Mouse (Mus musculus): Measurements from ENCODE around the gene Tbc1d1.

The Tbc1d1 gene

DNA sequence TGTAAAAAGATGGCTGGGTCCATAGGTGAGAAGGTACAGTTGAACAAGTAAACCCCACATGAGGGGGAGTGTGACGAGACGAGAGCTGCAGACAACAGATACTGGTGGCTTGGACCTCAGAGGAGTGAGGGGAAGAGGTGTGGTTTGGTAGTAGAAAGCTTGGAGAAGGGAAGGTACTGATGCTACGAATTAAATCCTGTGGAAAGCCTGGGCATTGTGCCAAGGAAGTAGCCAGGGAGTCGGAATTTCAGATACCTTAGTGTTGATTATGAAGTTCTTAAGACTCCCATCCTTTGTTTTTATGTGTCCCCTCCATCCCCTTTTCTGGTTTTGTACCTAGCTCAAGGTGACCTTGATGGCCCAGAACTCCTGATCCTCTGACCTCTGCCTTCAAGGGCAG is 124.5 kb downstream of the Tbc1d1 start:
- DNase-seq, result peak in 1 of 2 experiments; percentile 28

DNA sequence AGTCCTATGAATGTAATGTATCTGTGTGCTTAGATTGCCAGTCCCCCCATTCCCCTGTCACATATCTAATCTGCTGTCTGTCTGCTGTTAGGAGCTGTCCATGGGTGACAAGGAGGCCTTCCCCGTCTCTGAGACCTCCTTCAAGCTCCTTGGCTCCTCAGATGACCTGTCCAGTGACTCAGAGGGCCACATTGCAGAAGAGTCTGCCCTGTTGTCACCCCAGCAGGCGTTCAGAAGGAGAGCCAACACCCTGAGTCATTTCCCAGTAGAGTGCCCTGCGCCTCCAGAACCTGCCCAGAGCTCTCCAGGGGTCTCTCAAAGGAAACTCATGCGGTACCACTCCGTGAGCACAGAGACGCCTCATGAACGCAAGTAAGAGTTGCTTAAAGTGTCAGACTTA is 125.6 kb downstream of the Tbc1d1 start:
- peak in 1 of 2 experiments; percentile 19 for DNase-seq

DNA sequence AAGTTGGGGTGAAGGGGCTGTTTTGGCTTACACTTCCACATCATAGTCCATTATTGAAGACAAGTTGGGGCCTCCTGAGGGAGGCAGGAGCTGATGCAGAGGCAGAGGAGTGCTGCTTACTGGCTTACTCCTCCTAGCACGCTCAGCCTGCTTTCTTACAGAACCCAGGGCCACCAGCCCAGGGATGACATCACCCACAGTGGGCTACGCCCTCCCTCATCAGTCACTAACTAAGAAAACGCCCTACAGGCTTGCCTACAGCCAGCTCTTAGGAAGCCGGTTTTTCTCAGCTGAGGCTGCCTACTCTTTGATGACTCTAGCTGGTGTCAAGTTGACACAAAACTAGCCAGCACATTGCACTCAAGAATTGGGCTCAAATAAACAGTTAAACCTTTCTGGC is 126.5 kb downstream of the Tbc1d1 start:
- no peak for DNase-seq

DNA sequence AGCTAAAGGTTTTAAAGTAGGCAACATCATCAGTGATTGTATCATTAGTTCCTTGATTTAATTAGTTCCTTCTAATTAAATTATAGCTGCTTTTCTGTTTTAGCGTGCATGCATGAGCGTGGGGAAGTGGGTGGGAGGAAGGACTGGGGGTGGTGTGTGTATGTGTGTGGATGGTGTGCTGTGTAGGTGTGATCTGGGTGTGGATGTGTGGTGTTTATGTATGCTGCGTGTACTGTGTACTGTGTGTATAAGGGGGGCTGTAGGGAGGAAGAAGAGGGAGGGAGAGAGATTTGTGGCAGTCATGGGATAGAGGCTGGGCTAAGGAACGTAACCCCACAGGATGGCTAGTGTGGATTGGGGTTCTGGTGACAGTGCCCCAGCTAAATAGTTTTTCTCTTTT is 129.2 kb downstream of the Tbc1d1 start:
- DNase-seq, result no peak

DNA sequence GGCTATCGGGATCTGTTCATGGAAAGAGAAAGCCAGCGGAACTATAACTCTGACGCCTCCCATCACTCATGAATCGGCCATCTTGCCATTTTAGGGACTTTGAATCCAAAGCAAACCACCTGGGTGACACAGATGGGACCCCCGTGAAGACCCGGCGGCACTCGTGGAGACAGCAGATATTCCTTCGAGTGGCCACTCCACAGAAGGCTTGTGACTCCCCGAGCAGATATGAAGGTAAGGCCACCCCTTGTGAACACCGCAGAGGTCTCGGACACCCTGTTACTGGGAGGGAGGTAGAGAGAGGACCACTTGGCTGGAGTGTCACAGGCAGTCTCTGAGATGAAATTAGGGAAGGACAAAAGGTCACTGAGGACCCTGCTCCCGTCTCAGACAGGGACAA is 129.7 kb downstream of the Tbc1d1 start:
- DNase-seq, result no peak

DNA sequence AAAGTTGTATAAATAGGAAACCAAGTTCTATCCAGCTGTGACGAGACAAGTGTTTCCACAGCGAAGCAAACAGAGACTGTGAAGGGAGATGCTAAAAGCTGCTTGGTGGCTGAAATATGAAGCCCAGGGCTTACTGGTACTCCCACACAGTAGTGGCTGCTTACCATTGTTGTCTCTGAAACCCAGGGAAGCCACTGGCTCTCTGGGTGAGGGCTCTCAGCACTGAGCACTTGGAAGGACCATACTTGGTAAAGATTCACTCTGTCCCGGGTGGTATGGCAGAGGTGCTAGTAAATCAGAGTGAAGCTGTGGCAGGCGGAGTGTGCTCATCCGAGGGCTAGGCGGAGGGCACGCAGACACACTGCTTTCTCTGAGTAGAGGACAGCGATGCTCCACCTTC is 131.2 kb downstream of the Tbc1d1 start:
- DNase-seq, result no peak

DNA sequence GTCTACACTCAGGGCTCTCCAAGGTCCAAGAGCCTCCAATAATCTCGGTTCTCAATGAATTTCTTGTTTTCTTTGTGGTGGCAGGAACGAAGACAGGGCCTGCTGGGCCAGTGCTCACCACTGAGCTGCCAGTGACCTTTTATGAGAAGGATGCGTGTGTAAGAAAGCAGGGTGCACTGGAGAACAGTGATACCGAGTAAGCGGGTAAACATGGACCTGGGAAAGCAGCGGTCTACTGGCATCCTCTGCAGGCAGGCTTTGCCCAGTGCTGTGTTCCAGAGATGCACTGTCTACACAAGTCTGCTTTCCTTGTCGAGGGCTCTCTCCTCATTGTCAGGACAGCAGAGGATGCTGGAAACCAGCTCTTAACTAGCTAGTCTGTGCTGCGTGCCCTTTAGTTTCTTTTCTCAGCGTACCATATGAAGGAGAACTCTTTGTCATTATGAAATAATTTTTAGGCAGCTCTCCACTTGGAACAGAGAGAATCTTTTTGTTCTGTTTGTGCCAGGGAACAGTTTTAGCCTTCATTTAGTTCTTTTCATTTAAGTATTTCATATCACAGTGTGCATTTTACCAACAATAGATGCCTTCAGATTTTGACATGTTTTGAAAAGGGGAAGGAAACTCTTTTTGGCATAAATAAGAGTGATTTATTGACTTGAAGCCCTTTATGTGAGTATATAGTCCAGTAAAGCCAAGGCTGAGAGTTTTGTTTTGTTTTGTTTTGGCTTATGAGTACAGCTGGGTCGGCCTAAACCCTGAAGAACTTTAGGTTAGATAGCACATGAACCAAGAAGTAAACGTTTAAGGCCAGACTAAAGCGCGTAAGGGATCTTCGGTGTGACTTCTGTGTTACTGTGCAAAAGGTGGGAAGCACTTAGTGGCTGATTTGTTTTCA is 132.2 kb downstream of the Tbc1d1 start:
- no peak for DNase-seq

DNA sequence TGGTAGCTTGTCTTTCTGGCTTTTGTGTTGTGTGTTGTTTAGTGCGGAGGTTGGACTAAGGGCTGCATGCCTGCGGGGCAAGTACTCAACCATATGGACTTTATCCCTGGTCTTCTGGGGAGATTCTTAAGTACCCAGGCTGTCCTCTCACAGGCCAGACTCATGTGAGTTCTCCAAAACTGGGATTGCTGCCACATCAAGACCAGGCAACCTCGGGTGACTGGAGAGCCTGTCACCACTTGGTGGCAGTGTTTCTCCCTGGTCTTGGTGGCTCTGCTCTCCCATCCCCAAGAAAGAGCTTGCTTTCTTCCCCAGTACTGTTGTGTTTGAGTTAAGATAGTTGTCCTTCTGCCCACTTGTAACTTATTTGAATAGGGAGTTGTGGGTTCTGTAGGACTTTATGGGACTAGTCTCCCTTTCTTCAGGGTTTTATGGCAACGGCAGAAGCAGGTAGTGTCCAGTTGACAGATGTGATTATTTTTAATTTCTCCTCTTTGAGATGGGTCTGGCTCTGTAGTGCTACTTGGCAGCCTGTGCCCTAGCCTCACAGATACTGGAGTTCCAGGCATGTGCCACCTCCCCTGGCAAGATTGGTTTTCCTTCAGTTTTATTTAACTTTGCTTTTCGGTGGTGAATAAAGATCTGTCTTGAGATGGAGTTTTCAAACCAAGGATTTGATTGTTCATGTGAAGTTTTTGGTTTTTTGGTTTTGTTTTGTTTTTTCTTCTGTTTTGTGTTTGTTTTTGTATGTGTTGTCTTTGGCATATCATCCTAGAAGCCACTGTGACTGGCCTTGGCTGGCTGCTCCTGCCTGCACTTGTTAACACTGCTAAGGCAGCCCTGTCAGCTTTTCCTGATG is 133.3 kb downstream of the Tbc1d1 start:
- peak; percentile 72 to 84 for DNase-seq

DNA sequence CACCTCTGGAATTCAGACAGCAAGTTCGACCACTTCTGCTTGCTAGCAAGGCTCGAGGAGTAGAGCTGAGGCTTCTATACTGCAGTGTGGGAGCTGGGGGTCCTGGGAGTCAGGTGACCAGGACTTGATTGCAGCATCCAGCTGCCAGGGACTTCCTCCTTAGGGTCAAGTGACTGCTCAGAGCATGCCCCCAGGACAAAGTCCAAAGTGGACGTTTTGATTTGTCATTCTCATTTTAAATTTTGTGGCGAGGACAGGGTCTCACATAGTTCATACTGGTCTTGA is 133.9 kb downstream of the Tbc1d1 start:
- DNase-seq, result no peak

DNA sequence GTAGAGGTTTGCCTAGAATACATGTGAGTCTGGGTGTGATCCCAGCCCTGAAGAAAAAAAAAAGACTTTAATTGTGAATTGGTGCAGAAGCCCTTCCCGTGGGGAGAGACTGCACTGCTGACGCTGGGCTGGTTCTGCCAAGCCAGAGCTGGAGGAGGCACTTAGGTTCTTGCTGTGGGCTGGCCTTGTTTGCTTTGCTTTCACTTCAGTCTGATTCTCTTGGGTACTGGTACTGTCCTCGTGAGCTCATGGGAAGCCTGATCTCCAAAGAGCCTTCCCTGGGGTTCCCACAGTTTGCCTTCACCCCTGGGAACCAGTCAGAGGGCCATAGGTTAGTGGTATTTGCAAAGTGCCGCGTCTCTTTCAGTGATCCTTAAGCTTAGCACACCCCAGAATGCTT is 135.6 kb downstream of the Tbc1d1 start:
- DNase-seq, result no peak

DNA sequence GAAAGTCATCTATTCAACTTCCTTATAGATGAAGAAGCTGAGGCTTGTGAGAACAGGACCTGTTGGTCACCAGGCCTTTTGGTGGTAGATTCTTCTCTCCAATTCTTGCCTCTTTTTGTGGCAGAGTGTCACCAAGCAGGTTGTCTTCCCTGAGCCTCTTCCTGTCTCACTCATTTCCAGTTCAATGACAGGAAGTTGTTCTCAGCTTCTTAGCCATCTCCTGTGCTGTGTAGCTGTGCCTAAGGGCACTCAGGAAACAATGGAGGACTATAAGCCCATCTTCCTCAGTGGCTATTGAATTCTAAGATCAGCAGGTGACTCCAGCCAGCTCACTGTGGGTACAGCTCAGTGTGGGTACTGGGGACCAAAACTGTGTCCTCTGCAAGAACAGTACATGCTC is 139.5 kb downstream of the Tbc1d1 start:
- DNase-seq, result no peak

DNA sequence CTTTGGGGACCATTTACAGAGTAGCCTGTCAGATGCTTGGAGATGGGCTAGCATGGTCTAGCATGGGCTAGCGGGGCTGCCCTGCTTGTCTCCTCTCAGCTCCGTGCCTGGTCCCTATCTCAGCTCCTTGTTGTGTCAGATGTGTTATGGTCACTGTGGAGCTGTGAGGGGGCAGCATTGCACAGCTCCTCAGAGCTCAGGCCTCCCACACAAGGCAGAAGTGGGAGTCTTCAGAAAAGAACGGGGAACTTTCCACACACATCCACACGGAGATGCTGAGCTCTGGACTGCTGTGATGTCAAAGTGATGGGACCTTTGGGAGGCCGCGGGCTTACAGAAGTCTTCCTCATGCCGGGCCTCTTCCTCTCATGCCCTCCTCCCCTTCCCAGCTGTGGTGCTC is 140.2 kb downstream of the Tbc1d1 start:
- DNase-seq, result no peak

DNA sequence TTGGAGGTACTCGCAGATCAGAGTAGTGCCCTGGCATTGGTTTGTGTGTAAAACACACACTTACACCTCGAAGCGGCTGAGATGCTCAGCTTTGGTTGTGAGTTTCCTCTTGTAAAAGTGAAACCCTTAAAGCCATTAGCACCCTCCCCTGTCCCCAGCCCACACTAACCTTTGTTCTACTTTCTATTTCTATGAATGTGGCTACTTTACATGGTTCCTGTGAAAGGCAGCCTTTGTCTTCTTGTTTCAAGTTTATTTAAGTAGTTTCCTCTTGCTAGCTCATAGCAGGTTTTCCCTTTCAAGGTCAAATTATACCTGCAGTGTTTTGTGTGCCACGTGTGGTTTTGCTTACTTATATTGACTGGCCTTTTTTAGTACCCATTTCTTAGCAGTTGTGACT is 141.0 kb downstream of the Tbc1d1 start:
- DNase-seq, result no peak

DNA sequence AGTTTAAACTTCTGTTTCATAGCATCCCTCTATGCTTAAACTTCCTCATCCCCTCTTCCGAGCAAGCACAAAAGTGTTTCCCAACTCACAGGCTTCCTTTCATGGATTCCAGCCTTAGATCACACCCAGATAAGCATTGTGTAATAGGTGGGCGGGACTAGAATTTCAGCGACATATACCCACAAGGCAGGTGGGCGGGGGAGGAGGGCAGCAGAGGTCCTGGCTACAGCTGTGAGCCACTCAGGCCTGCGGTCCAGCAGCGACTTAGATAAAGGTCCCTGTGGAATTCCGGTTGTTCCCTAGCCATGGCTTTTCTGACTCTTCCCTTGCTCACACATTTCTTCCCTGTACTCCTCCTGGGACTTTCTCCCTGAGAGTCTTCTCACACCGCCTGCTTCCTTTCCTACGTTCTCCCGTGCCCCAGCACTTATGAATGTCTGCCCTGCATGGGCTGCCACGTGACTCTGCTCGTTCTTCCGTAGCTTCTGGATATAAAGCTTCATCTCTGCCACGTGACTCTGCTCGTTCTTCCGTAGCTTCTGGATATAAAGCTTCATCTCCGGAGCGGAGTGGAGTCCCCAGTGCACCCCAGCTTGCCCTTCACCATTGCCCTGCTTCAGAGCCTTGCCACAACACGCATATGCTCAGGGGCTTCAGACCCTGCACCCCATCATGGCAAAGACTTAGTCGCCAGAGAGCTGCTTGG is 142.4 kb downstream of the Tbc1d1 start:
- DNase-seq, result peak in 1 of 2 experiments; percentile 32

DNA sequence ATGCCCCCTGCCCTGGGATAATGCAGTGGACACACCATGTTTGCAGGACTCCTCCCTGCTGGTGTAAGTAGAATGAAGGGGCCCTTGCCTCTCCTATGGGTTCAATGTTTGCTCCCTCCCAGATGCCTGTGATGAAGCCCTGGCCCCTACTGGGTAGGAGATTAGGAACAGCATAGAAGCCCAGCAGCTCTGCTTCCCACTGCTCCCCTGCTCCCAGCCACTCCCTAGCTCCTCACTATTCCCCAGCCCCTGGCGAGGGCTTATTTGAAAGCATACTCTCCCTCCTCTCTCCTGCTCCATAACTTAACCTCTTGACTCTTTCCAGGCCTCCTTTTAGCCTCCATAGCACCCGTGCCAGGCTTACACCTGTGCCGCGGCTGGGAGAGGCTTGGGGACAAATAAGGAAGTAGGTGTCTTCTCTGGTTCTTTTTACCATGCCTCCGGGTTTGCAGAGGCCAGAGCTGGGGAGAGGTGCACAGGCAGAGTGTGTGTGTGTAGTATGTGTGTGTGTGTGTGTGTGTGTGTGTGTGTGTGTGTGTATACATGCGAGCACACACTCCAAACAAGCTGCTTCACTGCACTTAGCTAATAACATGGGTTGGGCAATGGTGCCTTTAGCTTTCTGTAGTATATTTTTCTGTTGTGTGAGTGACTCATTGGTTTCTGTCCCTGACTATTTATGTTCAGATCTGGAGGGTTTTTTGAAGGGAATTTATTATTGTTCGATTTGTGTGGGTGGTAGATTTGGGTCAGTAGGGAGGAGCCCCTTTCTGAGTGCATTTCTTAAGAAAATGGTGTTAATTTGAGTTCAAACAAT is 143.6 kb downstream of the Tbc1d1 start:
- no peak for DNase-seq

DNA sequence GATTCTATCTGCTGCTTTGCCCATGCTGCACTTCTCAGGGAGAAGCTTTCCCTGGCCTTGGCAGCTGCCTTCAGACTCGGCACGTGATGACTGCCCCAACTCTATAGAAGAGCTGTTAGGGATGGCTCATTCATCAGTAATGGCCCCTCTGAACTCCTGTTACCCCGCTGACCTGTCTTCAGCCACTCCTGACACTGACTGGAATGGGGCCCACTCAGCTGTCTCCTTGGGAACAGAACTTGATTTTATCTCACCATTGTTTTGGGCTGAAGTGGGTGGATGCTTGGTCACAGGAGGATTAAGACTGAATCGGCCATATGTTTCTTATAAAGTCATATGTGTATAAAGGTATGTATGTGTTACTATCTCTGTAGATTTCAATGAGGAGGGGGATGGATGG is 145.1 kb downstream of the Tbc1d1 start:
- no peak for DNase-seq

DNA sequence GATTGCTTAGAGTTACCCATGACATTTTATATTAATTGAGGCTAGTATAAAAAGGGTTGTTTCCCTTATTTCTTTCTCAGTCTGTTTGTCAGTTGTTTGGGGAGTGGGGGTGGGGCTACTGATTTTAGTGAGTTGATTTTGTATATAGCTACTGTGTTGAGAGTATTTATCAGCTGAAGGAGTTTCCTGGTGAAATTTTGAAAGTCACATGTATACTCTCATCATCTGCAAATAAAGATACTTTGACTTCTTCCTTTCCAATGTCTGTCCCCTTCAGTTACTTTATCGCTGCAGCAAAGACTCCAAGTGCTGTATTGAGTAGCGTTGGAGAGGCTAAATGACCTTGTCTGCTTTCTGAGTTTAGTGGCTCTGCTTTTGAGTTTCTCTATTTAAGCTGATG is 151.2 kb downstream of the Tbc1d1 start:
- no peak for DNase-seq

DNA sequence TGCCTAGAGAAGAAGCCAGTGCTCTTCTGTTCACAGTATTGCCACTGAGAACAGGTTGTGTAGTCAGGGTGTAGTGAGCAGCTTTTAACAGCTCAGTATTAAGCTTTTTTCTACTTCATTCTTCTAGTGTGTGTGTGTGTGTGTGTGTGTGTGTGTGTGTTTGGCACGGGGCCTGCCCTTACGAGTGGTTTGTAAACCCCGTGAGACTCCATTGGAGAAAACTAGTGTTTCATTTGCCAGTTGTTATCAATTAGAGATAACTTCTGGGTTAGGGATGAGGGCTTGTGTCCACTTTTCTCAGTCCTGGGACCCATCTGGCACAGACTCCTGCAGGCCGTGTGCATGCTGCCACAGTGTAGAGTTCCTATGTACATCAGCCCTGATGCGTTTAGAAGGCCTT is 156.2 kb downstream of the Tbc1d1 start:
- DNase-seq, result no peak

DNA sequence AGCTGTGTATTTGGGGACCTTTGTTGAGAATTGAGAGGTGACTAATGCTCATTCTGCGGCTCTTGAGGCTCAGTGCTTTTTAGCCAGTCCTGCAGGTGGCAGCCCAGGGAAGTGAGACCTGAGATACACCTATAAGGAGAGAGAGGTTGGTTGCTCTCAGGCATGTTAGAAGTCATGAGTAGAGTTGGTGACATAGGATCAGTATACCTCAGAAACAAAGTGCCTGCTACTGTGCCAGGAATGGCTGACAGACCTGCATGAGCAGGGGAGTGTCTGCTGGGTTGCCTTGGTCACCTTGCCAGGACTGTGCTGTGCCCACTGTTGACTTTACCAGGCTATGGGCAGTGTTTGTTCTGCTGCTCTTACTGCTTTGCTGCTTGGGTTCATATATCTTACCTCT is 157.4 kb downstream of the Tbc1d1 start:
- no peak for DNase-seq

DNA sequence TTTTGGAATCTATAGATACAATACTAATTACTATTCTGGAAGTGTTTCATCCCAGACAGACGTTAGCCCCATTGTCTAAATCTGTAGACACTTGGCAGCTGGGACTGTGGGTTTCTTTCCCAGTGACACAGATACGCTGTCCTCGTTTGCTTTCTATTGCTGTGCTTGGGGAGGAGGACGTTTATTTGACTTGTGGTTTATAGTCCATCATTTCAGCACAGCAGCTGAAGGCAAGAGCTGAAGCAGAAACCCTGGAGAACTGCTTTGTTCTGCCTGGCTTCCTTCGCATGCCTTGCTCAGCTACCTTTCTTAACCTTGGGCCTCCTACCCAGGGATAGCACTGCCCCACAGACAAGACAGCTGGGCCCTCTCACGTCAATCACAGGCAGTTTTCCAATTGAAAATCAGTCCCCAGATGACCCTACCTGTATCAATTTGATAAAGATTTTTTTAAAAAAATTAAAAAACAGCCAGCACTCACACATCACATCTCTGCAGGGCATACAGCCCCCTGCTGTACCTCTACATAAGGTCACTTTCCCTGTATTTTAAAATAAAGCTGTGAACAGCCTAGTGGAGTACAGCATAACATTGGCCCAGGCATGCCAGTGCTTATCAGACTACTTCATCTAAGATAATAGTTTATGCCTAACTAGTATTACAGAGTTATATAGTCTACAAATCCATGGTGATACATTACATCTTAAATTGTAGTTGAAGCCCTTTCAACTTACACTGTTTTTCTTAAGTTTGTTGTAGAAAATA is 158.4 kb downstream of the Tbc1d1 start:
- DNase-seq, result no peak

DNA sequence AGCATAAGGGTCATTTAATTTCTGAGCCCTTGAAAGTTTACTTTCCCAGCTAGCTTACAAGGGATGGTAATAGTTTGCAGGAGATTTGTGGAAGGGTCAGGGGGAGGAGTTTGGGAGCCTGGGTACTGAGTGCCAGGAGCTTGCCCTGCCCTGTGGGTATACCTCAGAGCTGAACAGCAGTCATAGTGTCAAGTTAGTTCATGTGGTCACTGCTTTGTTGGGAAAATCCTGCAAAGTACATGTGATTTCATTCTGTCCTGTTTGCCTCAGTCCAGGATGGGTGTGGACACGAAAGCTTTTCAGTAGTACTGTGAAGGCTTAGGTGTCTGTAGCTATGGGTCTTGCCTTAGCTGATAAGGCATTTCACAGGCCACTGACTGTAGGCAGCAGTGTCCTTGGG is 159.0 kb downstream of the Tbc1d1 start:
- DNase-seq, result no peak

DNA sequence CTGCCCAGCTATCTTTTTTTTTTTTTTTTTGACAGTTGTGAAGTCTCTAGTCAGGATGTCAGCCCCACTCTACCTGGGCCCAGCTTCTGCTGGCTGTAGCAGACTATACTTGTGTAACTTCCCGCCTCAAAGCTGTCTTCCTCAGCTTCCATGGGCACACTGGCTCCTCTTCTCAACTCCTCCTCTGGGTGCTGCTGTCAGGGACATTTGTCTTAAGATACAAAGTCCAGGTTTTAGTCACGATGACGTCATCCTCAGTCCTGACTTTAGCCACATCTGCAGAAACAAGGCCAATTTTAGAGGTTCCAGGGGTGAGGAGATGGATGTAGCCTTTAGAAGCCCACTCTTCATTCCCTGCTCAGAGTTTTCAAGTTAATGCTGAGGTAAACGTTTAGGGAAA is 167.2 kb downstream of the Tbc1d1 start:
- DNase-seq, result no peak
